Mouse (Mus musculus): Measurements from ENCODE around the gene Gm5483. TPM values are rescaled to one million over a fixed set of nuclear protein-coding genes. Genes with fewer than 3 reads are reported as not detected.

Gene Gm5483
- polyA plus RNA-seq, 1 experiment from 2014 or later: 1.5 TPM

Other genes starting within 250 kb of the Gm5483 start
- 2.6 and 3.7 TPM in 2 replicates for gene Parp9, start 245.7 kb upstream of the Gm5483 start, polyA plus RNA-seq (2016; fragmentation: Nextera tagmentation; extraction: Ambion mirVana)
- gene Dtx3l, start 245.1 kb upstream of the Gm5483 start, polyA plus RNA-seq (2016; fragmentation: Nextera tagmentation; extraction: Ambion mirVana): 4.8 and 4.9 TPM in 2 replicates
- gene Kpna1, start 205.5 kb upstream of the Gm5483 start, polyA plus RNA-seq (2016; fragmentation: Nextera tagmentation; extraction: Ambion mirVana): 90.1 and 96.3 TPM in 2 replicates
- 12.1 TPM in 2 replicates for gene Wdr5b, start 143.0 kb upstream of the Gm5483 start, polyA plus RNA-seq (2016; fragmentation: Nextera tagmentation; extraction: Ambion mirVana)
- gene Fam162a, start 112.6 kb upstream of the Gm5483 start, polyA plus RNA-seq (2016; fragmentation: Nextera tagmentation; extraction: Ambion mirVana): 219 and 249 TPM in 2 replicates
- 76.5 and 76.8 TPM in 2 replicates for gene Ccdc58, start 112.5 kb upstream of the Gm5483 start, polyA plus RNA-seq (2016; fragmentation: Nextera tagmentation; extraction: Ambion mirVana)
- gene Csta1, start 53.0 kb upstream of the Gm5483 start, polyA plus RNA-seq (2016; fragmentation: Nextera tagmentation; extraction: Ambion mirVana): not detected in 2 replicates
- gene Stfa2l1, start 27.4 kb upstream of the Gm5483 start, polyA plus RNA-seq (2016; fragmentation: Nextera tagmentation; extraction: Ambion mirVana): not detected in 2 replicates
- not detected in 2 replicates for gene Gm5416, start 26.2 kb downstream of the Gm5483 start, polyA plus RNA-seq (2016; fragmentation: Nextera tagmentation; extraction: Ambion mirVana)
- gene 2010005H15Rik, start 37.3 kb downstream of the Gm5483 start, polyA plus RNA-seq (2016; fragmentation: Nextera tagmentation; extraction: Ambion mirVana): not detected in 2 replicates
- gene Stfa1, start 92.7 kb downstream of the Gm5483 start, polyA plus RNA-seq (2016; fragmentation: Nextera tagmentation; extraction: Ambion mirVana): 1.3 and 2.0 TPM in 2 replicates
- not detected in 2 replicates for gene BC117090, start 150.1 kb downstream of the Gm5483 start, polyA plus RNA-seq (2016; fragmentation: Nextera tagmentation; extraction: Ambion mirVana)
- gene BC100530, start 183.5 kb downstream of the Gm5483 start, polyA plus RNA-seq (2016; fragmentation: Nextera tagmentation; extraction: Ambion mirVana): 1.5 and 2.3 TPM in 2 replicates
- not detected in 2 replicates for gene Stfa2, start 224.2 kb downstream of the Gm5483 start, polyA plus RNA-seq (2016; fragmentation: Nextera tagmentation; extraction: Ambion mirVana)

All from forebrain, embryonic 12.5 days (tissue).